Mouse (Mus musculus): ENCODE data around the gene Nacc1. TPM values are rescaled to one million over a fixed set of nuclear protein-coding genes. Genes with fewer than 3 reads are reported as not detected.

The Nacc1 gene
- polyA plus RNA-seq, 1 experiment from 2014 or later = 25.6 TPM

DNA sequence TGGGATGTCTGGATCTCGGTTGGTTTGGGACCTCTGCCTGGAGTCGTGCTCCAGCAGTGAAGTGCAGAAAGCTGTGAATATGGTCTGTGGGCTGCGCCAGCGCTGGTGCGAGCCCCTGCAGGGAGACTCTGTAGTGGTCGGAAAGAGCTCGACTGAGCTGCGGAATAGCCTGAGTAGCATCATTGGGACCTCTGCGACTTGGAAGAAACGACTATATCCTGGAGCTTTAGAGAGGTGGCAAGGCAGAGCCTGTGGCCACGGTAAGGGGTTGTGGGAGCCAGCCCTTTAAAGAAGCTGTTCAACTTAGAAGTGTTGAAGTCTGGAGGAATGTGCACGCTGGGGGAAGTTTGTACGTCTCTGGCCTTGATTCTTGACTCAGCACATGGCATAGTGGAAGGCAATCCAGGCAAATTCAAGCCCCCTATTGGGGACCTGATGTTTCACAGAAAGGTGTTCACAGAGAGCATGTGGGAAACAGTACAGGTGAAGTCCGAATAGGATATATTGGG is 22.2 kb downstream of the Nacc1 start:
- H3K9ac ChIP-seq = peak overlapping the region; percentile 75
- peak overlapping the region; percentile 75 for H3K4me2 ChIP-seq
- H3K27ac ChIP-seq = peak overlapping the region; percentile 97
- peaks cover 24% of the 10 kb centered on the region for H3K36me3 ChIP-seq
- H3K4me1 ChIP-seq = peaks cover 34% of the 10 kb centered on the region
- 3% methylated on average over 14 of the region's 14 CpGs for WGBS
- no peaks in the 10 kb centered on the region for H3K27me3 ChIP-seq
- H3K9me3 ChIP-seq (replicated peaks) = no peaks in the 10 kb centered on the region
- H3K4me3 ChIP-seq (replicated peaks) = peak overlapping the region; percentile 74
- ATAC-seq (replicated peaks; ENCODE audit: low FRiP score) = peak; percentile 1; the same call in 1 of the 2 replicates

DNA sequence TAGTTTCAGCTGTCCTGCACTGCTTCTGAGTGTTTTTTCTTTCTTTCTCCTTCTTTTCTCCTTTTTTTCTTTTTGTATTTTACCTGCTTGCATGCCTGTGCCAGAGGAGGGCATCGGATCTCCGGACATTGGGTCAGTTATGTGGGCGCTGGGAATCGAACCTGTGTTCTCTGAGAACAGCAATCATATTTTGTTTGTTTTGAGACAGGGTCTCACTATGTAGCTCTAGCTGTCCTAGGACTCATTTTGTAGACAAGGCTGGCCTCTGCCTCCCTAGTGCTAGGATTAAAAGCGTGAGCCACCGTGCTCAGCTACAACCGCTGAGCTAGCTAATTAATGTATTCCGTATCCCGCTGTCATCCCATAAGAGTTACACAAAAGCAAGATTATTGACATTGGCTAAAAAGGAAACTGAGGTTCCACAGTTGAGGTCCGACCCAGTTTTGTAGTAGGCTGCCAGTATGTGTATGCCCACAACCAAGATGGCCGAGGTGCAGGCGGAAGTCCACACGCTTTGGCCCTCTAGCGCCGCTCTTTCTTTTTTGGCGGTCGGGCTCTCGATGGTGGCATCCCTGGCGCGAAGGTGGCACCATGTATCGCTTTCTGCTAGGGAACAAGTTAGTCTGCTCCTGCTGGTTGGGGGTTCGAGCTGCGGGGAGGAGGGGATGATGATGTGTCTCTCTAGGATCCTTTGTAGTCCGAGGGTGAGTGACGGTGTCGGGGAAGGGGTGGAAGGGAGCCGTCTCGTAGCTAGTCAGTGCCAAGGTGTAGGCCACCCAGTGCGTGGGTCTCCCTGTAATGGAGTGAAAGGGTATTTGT is 22.9 kb downstream of the Nacc1 start:
- peak; percentile 24 for ATAC-seq (replicated peaks; ENCODE audit: low FRiP score)
- peak overlapping the region; percentile 75 for H3K9ac ChIP-seq
- peaks cover 19% of the 10 kb centered on the region for H3K36me3 ChIP-seq
- peak overlapping the region; percentile 97 for H3K27ac ChIP-seq
- H3K4me1 ChIP-seq = peaks cover 35% of the 10 kb centered on the region
- peak overlapping the region; percentile 74 for H3K4me3 ChIP-seq (replicated peaks)
- no peaks in the 10 kb centered on the region for H3K27me3 ChIP-seq
- peak overlapping the region; percentile 75 for H3K4me2 ChIP-seq
- H3K9me3 ChIP-seq (replicated peaks) = no peaks in the 10 kb centered on the region
- under 1% methylated on average over 29 of the region's 29 CpGs for WGBS

GRCm38 (mm10) chr8:84663483-84664327 is 24.0 kb downstream of the Nacc1 start:
- ATAC-seq (replicated peaks; ENCODE audit: low FRiP score) = peak; percentile 86
- peak overlapping the region; percentile 75 for H3K9ac ChIP-seq
- 2% methylated on average over 43 of the region's 43 CpGs for WGBS
- no peaks in the 10 kb centered on the region for H3K27me3 ChIP-seq
- H3K27ac ChIP-seq = peak overlapping the region; percentile 97
- no peaks in the 10 kb centered on the region for H3K9me3 ChIP-seq (replicated peaks)
- peaks cover 8% of the 10 kb centered on the region for H3K36me3 ChIP-seq
- H3K4me2 ChIP-seq = peak overlapping the region; percentile 75
- H3K4me1 ChIP-seq = peaks cover 45% of the 10 kb centered on the region
- peak overlapping the region; percentile 74 for H3K4me3 ChIP-seq (replicated peaks)

- no peaks in the 10 kb centered on the region for H3K9me3 ChIP-seq (replicated peaks)
- H3K27me3 ChIP-seq = no peaks in the 10 kb centered on the region
- H3K4me2 ChIP-seq = peak within 1 kb of the TSS; percentile 75
- peak within 1 kb of the TSS; percentile 74 for H3K4me3 ChIP-seq (replicated peaks)
- H3K9ac ChIP-seq = peak within 1 kb of the TSS; percentile 88
- peaks cover 55% of the 10 kb centered on the region for H3K4me1 ChIP-seq
- H3K36me3 ChIP-seq = no peaks in the 10 kb centered on the region
- H3K27ac ChIP-seq = peak within 1 kb of the TSS; percentile 97
- under 1% methylated on average over 27 of the region's 27 CpGs for WGBS
- peak; percentile 69 for ATAC-seq (replicated peaks; ENCODE audit: low FRiP score)
Measured at GRCm38 (mm10) chr8:84662581-84663065, 25.0 kb downstream of the Nacc1 start, which contains the start of gene Ier2. Gene Ier2, minus strand, starts transcription at chr8:84662852.

GRCm38 (mm10) chr8:84661961-84662571 is 25.6 kb downstream of the Nacc1 start:
- Histone ChIP-seq H3K4me1 (peaks cover 60% of the 10 kb centered on the region), H3K36me3 (no peaks in the 10 kb centered on the region), H3K27me3 (no peaks in the 10 kb centered on the region), H3K9me3 (replicated peaks) (no peaks in the 10 kb centered on the region), H3K27ac (peak overlapping the region; percentile 97), H3K4me3 (replicated peaks) (peak overlapping the region; percentile 74), H3K9ac (peak overlapping the region; percentile 88), H3K4me2 (peak overlapping the region; percentile 75)
- no peak for ATAC-seq (replicated peaks; ENCODE audit: low FRiP score)
- WGBS = under 1% methylated on average over 61 of the region's 61 CpGs

DNA sequence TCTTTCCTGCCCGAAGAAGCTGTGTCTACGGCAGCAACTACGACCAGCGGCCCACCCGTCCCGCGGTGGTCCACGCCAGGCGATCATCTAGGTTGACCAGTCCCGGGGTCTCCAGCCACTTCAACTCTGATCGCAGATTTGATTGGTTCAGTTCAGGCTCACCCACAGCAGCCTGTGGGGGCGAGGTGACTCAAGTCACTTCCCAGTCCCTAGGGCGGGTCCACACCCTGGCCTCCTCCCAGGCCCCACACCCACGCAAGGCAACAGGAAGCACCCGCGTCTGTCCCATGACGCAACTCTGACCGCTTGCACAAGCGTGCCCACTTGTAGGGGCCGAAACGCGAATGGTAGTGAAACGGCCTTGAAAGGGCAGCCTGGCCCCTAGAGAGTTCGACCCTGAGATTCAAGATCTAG is 26.2 kb downstream of the Nacc1 start:
- peak; percentile 16 for ATAC-seq (replicated peaks; ENCODE audit: low FRiP score)
- peak overlapping the region; percentile 97 for H3K27ac ChIP-seq
- WGBS = under 1% methylated on average over 24 of the region's 24 CpGs
- peaks cover 66% of the 10 kb centered on the region for H3K4me1 ChIP-seq
- H3K4me3 ChIP-seq (replicated peaks) = peak overlapping the region; percentile 74
- H3K36me3 ChIP-seq = no peaks in the 10 kb centered on the region
- peak overlapping the region; percentile 88 for H3K9ac ChIP-seq
- no peaks in the 10 kb centered on the region for H3K9me3 ChIP-seq (replicated peaks)
- H3K27me3 ChIP-seq = no peaks in the 10 kb centered on the region
- H3K4me2 ChIP-seq = peak overlapping the region; percentile 75

DNA sequence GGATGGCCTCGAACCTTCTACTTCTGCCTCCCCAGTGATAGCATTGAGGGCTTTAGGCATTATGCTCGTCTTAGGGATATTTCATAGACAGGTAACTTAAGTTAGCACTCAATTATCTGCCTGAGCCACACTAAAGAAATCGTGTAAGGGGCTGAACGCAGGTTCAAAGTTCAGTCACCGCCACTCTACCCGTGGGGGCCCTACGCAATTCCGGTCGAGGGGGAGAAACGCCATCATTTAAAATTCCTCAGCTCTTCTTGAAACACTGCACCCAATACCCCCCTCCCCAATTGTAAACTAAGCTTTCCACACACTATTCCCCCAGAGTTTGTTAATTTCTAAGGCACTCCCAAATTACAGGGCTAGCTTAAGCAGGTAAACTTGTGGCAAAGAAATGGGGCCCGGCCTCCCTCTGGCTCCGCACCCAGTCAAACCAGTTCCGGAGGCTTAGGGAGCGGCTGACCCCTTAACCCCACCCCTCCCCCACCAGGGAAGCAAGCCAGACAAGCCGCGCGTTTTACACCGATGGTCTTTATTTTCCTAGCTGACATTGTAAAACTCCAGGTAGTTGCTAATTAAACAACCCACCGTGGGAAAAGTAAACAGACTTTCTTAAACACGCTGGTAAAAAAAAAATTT is 26.7 kb downstream of the Nacc1 start:
- 1% methylated on average over 20 of the region's 20 CpGs for WGBS
- ATAC-seq (replicated peaks; ENCODE audit: low FRiP score) = no peak
- Histone ChIP-seq H3K4me1 (peaks cover 67% of the 10 kb centered on the region), H3K27ac (peak overlapping the region; percentile 97), H3K9ac (peak overlapping the region; percentile 88), H3K36me3 (no peaks in the 10 kb centered on the region), H3K4me3 (replicated peaks) (peak overlapping the region; percentile 74), H3K9me3 (replicated peaks) (no peaks in the 10 kb centered on the region), H3K4me2 (peak overlapping the region; percentile 75), H3K27me3 (no peaks in the 10 kb centered on the region)

GRCm38 (mm10) chr8:84659936-84660818 is 27.5 kb downstream of the Nacc1 start:
- H3K36me3 ChIP-seq = no peaks in the 10 kb centered on the region
- H3K9ac ChIP-seq = peak overlapping the region; percentile 88
- H3K27me3 ChIP-seq = no peaks in the 10 kb centered on the region
- peaks cover 69% of the 10 kb centered on the region for H3K4me1 ChIP-seq
- peak overlapping the region; percentile 97 for H3K27ac ChIP-seq
- H3K9me3 ChIP-seq (replicated peaks) = no peaks in the 10 kb centered on the region
- peak overlapping the region; percentile 75 for H3K4me2 ChIP-seq
- ATAC-seq (replicated peaks; ENCODE audit: low FRiP score) = peak; percentile 10; the same call in 1 of the 2 replicates
- WGBS = under 1% methylated on average over 33 of the region's 33 CpGs
- peak overlapping the region; percentile 74 for H3K4me3 ChIP-seq (replicated peaks)

- H3K9ac ChIP-seq = no peak overlapping the region
- H3K4me2 ChIP-seq = 0 out of 2 replicates have a peak overlapping the region, but pooled peaks have one; percentile 75
- no peaks in the 10 kb centered on the region for H3K36me3 ChIP-seq
- no peaks in the 10 kb centered on the region for H3K27me3 ChIP-seq
- WGBS = 74% methylated on average over 1 of the region's 1 CpGs
- ATAC-seq (replicated peaks; ENCODE audit: low FRiP score) = no peak
- no peaks in the 10 kb centered on the region for H3K9me3 ChIP-seq (replicated peaks)
- H3K4me3 ChIP-seq (replicated peaks) = no peak overlapping the region
- H3K27ac ChIP-seq = peak overlapping the region; percentile 97
- H3K4me1 ChIP-seq = peaks cover 73% of the 10 kb centered on the region
Measured at GRCm38 (mm10) chr8:84658951-84659350, 28.7 kb downstream of the Nacc1 start.

GRCm38 (mm10) chr8:84657680-84658079 is 30.0 kb downstream of the Nacc1 start:
- Histone ChIP-seq H3K4me1 (peaks cover 70% of the 10 kb centered on the region), H3K27ac (peak overlapping the region; percentile 97), H3K36me3 (no peaks in the 10 kb centered on the region), H3K9ac (no peak overlapping the region), H3K4me3 (replicated peaks) (no peak overlapping the region), H3K9me3 (replicated peaks) (no peaks in the 10 kb centered on the region), H3K27me3 (no peaks in the 10 kb centered on the region), H3K4me2 (peak overlapping the region; percentile 75; the same call in 1 of the 2 replicates)
- WGBS = 41% methylated on average over 4 of the region's 4 CpGs
- ATAC-seq (replicated peaks; ENCODE audit: low FRiP score) = no peak

All from kidney, embryonic 15.5 days (tissue).